7 mouse cellular contexts compared by ENCODE assay signal in genomic region chr7:19577141-19577852, GRCm38 (mm10). TPM values are rescaled to one million over a fixed set of nuclear protein-coding genes. Genes with fewer than 3 reads are reported as not detected.
A peak's percentile ranks its signal among the peaks of the same experiment; 100 is the strongest.
DNase-seq lines count a peak whose midpoint lies in the region; ATAC-seq and TF ChIP-seq lines count a peak whose summit lies in the region.

Gene Zfp296 (plus strand): TSS chr7:19577287.
Gene Gemin7 (minus strand): TSS chr7:19577595.

- H3K9me3 ChIP-seq in embryonic facial prominence, embryonic 12.5 days: no peaks in the 10 kb centered on the region
- no peaks in the 10 kb centered on the region for H3K9me3 ChIP-seq in hindbrain, embryonic 15.5 days
- no peaks in the 10 kb centered on the region for H3K9me3 ChIP-seq in liver, embryonic 11.5 days (ENCODE audit: control insufficient read depth, low read length)

- peak within 1 kb of the TSS; percentile 37 for H3K4me3 ChIP-seq in embryonic facial prominence, embryonic 12.5 days
- H3K4me3 ChIP-seq in hindbrain, embryonic 15.5 days: peak within 1 kb of the TSS; percentile 30
- peak within 1 kb of the TSS; percentile 52 for H3K4me3 ChIP-seq in liver, embryonic 11.5 days (ENCODE audit: low read depth, low read length)
- peak within 1 kb of the TSS; percentile 30 for H3K4me3 ChIP-seq in myocyte

- peak within 1 kb of the TSS; percentile 8 for H3ac ChIP-seq in myocyte (ENCODE audit: control insufficient read depth, insufficient read length)

- H3K36me3 ChIP-seq in embryonic facial prominence, embryonic 12.5 days: peaks cover 27% of the 10 kb centered on the region
- H3K36me3 ChIP-seq in hindbrain, embryonic 15.5 days: peaks cover 21% of the 10 kb centered on the region
- H3K36me3 ChIP-seq in liver, embryonic 11.5 days (ENCODE audit: control insufficient read depth, insufficient read depth, low read length): peaks cover 13% of the 10 kb centered on the region; the same call in 1 of the 2 replicates
- no peaks in the 10 kb centered on the region for H3K36me3 ChIP-seq in myocyte (ENCODE audit: control insufficient read depth, insufficient read depth)

- H3K4me1 ChIP-seq in embryonic facial prominence, embryonic 12.5 days: peaks cover 16% of the 10 kb centered on the region; the same call in 1 of the 2 replicates
- H3K4me1 ChIP-seq in hindbrain, embryonic 15.5 days (replicated peaks): peaks cover 25% of the 10 kb centered on the region
- peaks cover 26% of the 10 kb centered on the region for H3K4me1 ChIP-seq in liver, embryonic 11.5 days (replicated peaks; ENCODE audit: control insufficient read depth, insufficient read depth, low read length)

- ATAC-seq in CD4-positive, CD25-positive, alpha-beta regulatory T cell, adult 4 months: peak; percentile 62
- ATAC-seq in embryonic facial prominence, embryonic 12.5 days (ENCODE audit: insufficient number of reproducible peaks, insufficient read depth, low FRiP score, low TSS enrichment): no peak
- no peak for ATAC-seq in hindbrain, embryonic 15.5 days (ENCODE audit: low FRiP score, low read depth)
- ATAC-seq in liver, embryonic 11.5 days (replicated peaks; ENCODE audit: low FRiP score): no peak; the same call in 1 of the 2 replicates

- H3K27me3 ChIP-seq in embryonic facial prominence, embryonic 12.5 days: peaks cover 44% of the 10 kb centered on the region
- peaks cover 38% of the 10 kb centered on the region for H3K27me3 ChIP-seq in hindbrain, embryonic 15.5 days
- 0 out of 2 replicates have a peak, but pooled peaks cover 8% of the 10 kb centered on the region for H3K27me3 ChIP-seq in liver, embryonic 11.5 days (replicated peaks; ENCODE audit: control insufficient read depth, insufficient read depth, low read length)
- no peaks in the 10 kb centered on the region for H3K27me3 ChIP-seq in myocyte (ENCODE audit: control insufficient read depth, insufficient read depth, insufficient read length)

- peak within 1 kb of the TSS; percentile 64 for H3K4me2 ChIP-seq in embryonic facial prominence, embryonic 12.5 days (replicated peaks)
- peak within 1 kb of the TSS; percentile 59 for H3K4me2 ChIP-seq in hindbrain, embryonic 15.5 days
- H3K4me2 ChIP-seq in liver, embryonic 11.5 days: peak within 1 kb of the TSS; percentile 99
- peak within 1 kb of the TSS; percentile 93 for H3K4me2 ChIP-seq in myocyte (ENCODE audit: low read depth)

- peak; percentile 91 for DNase-seq in A20 (ENCODE audit: low read depth, low spot score)
- peak; percentile 64 for DNase-seq in liver, embryonic 11.5 days (ENCODE audit: low spot score)
- no peak for DNase-seq in left cerebral cortex, adult 11 months (ENCODE audit: low spot score)

- H3K9ac ChIP-seq in embryonic facial prominence, embryonic 12.5 days: peak within 1 kb of the TSS; percentile 36; the same call in 1 of the 2 replicates
- H3K9ac ChIP-seq in hindbrain, embryonic 15.5 days: no peak within 1 kb of the TSS; the same call in 1 of the 2 replicates
- peak within 1 kb of the TSS; percentile 66 for H3K9ac ChIP-seq in liver, embryonic 11.5 days (ENCODE audit: low read depth, low read length)

- H3K79me2 ChIP-seq in myocyte (ENCODE audit: control insufficient read depth, insufficient read depth): peaks cover 7% of the 10 kb centered on the region

- no peak within 1 kb of the TSS for H3K27ac ChIP-seq in embryonic facial prominence, embryonic 12.5 days
- H3K27ac ChIP-seq in hindbrain, embryonic 15.5 days (replicated peaks): no peak within 1 kb of the TSS
- no peak within 1 kb of the TSS for H3K27ac ChIP-seq in liver, embryonic 11.5 days (ENCODE audit: low read depth, low read length)

- 1% methylated on average over 56 of the region's 56 CpGs for WGBS in embryonic facial prominence, embryonic 12.5 days
- WGBS in hindbrain, embryonic 15.5 days: under 1% methylated on average over 47 of the region's 56 CpGs
- under 1% methylated on average over 56 of the region's 56 CpGs for WGBS in liver, embryonic 11.5 days

- no peak for TF ChIP-seq POLR2A in myocyte (IDR thresholded peaks at IDR 0.05; ENCODE audit: insufficient read length, low read depth)

TF ChIP-seq in myocyte, 11 proteins besides CTCF, POLR2A, EP300 and RAD21:
- TF ChIP-seq E2F4 (IDR thresholded peaks at IDR 0.05; ENCODE audit: insufficient read depth) (no peak), POLR2AphosphoS2 (IDR thresholded peaks at IDR 0.05; ENCODE audit: insufficient read length, low read depth) (no peak), MYOG (IDR thresholded peaks at IDR 0.05; ENCODE audit: control insufficient read depth in 1 of 3, insufficient read depth in 1 of 3, insufficient read length in 2 of 3, low read depth in 2 of 3) (no peak), CEBPB (IDR thresholded peaks at IDR 0.05; ENCODE audit: insufficient read depth, poor library complexity, severe bottlenecking) (no peak), REST (IDR thresholded peaks at IDR 0.05; ENCODE audit: insufficient read depth, insufficient read length) (no peak), USF1 (IDR thresholded peaks at IDR 0.05; ENCODE audit: low read depth) (no peak), MYOD1 (IDR thresholded peaks at IDR 0.05; ENCODE audit: control insufficient read depth in 1 of 3, insufficient read length in 2 of 3, low read depth in 2 of 3) (no peak), SRF (IDR thresholded peaks at IDR 0.05; ENCODE audit: control insufficient read depth, insufficient read length, low read depth) (no peak), TCF3 (IDR thresholded peaks at IDR 0.05; ENCODE audit: insufficient read length, low read depth) (no peak), MAX (IDR thresholded peaks at IDR 0.05; ENCODE audit: low read depth) (no peak), TCF12 (IDR thresholded peaks at IDR 0.05; ENCODE audit: insufficient read depth, poor library complexity, severe bottlenecking) (no peak)

RNA-seq across cellular contexts. Expression of gene Zfp296, which starts in this region (rescaled TPM):
- 1 to 10 TPM; 1.7 to 1.9 TPM for polyA plus RNA-seq in CD4-positive, CD25-positive, alpha-beta regulatory T cell, adult 4 months (2017; shearing (Covaris generic))
- 0.17 and 0.36 TPM in 2 replicates for polyA plus RNA-seq in embryonic facial prominence, embryonic 12.5 days (2016; fragmentation: Nextera tagmentation; extraction: Ambion mirVana)
- 0.19 and 0.47 TPM in 2 replicates for polyA plus RNA-seq in hindbrain, embryonic 15.5 days (2015; fragmentation: Nextera tagmentation; extraction: Ambion mirVana)
- polyA plus RNA-seq in liver, embryonic 11.5 days (2014; fragmentation: Nextera tagmentation; extraction: Ambion mirVana): 2.3 and 2.4 TPM in 2 replicates
- polyA plus RNA-seq in myocyte (2012; fragmentation: generic; extraction: Trizol): 1.5 TPM

RNA-seq across cellular contexts. Expression of gene Gemin7, which starts in this region (rescaled TPM):
- 100 to 1,000 TPM in 1 of 2 experiments, 10 to 100 TPM in 1; 91.0 to 100 TPM for polyA plus RNA-seq in CD4-positive, CD25-positive, alpha-beta regulatory T cell, adult 4 months (2017; shearing (Covaris generic))
- 150 and 164 TPM in 2 replicates for polyA plus RNA-seq in embryonic facial prominence, embryonic 12.5 days (2016; fragmentation: Nextera tagmentation; extraction: Ambion mirVana)
- 152 TPM in 2 replicates for polyA plus RNA-seq in hindbrain, embryonic 15.5 days (2015; fragmentation: Nextera tagmentation; extraction: Ambion mirVana)
- polyA plus RNA-seq in liver, embryonic 11.5 days (2014; fragmentation: Nextera tagmentation; extraction: Ambion mirVana): 133 and 142 TPM in 2 replicates
- 89.8 TPM for polyA plus RNA-seq in myocyte (2012; fragmentation: generic; extraction: Trizol)
